Mouse (Mus musculus) kidney, adult 2 months (tissue): ENCODE data around the gene Fads3.

Source experiments
- CTCF ChIP-seq: fragments of 200-500 bp; conservative IDR thresholded peaks from 2 replicates; pipeline ENCODE4 v1.5.1; 2011; ENCODE audit warnings: low read depth, mild to moderate bottlenecking, control low read depth, low read length, moderate library complexity, mixed read lengths; ENCODE audit not compliant: insufficient read depth, insufficient read length
- POLR2A ChIP-seq: fragments of 200-500 bp; IDR thresholded peaks from one replicate; pipeline ENCODE4 v1.6.1; 2011; ENCODE audit warnings: low read depth, low read length, control low read depth

GRCm38 (mm10) chr19:10003696-10004095 lies 37.7 kb upstream of the Fads3 start:
- TF ChIP-seq CTCF, result no peak
- TF ChIP-seq POLR2A, result no peak
